Mouse (Mus musculus): Measurements from ENCODE around the gene Dcaf11. TPM values are rescaled to one million over a fixed set of nuclear protein-coding genes. Genes with fewer than 3 reads are reported as not detected.

The Dcaf11 gene
- polyA plus RNA-seq, 1 experiment from 2014 or later: 61.7 TPM

GRCm38 (mm10) chr14:55575711-55576110 is 15.9 kb downstream of the Dcaf11 start:
- Histone ChIP-seq H3K4me2 (replicated peaks) (no peak overlapping the region; the same call in 1 of the 2 replicates), H3K36me3 (peaks cover 10% of the 10 kb centered on the region; the same call in 1 of the 2 replicates), H3K9ac (no peak overlapping the region), H3K27me3 (no peaks in the 10 kb centered on the region), H3K4me1 (0 out of 2 replicates have a peak, but pooled peaks cover 19% of the 10 kb centered on the region), H3K4me3 (replicated peaks) (peak overlapping the region; percentile 23), H3K9me3 (replicated peaks) (no peaks in the 10 kb centered on the region), H3K27ac (replicated peaks) (0 out of 2 replicates have a peak overlapping the region, but pooled peaks have one; percentile 28)
- WGBS: 69% methylated on average over 13 of the region's 13 CpGs
- no peak for ATAC-seq (ENCODE audit: insufficient number of reproducible peaks, low FRiP score, low TSS enrichment, low read depth)

- WGBS: 57% methylated on average over 16 of the region's 16 CpGs
- peaks cover 17% of the 10 kb centered on the region; the same call in 1 of the 2 replicates for H3K36me3 ChIP-seq
- no peak overlapping the region for H3K9ac ChIP-seq
- H3K27ac ChIP-seq (replicated peaks): no peak overlapping the region
- H3K9me3 ChIP-seq (replicated peaks): no peaks in the 10 kb centered on the region
- H3K4me2 ChIP-seq (replicated peaks): no peak overlapping the region; the same call in 1 of the 2 replicates
- peak overlapping the region; percentile 23; the same call in 1 of the 2 replicates for H3K4me3 ChIP-seq (replicated peaks)
- no peaks in the 10 kb centered on the region for H3K27me3 ChIP-seq
- 0 out of 2 replicates have a peak, but pooled peaks cover 19% of the 10 kb centered on the region for H3K4me1 ChIP-seq
- ATAC-seq (ENCODE audit: insufficient number of reproducible peaks, low FRiP score, low TSS enrichment, low read depth): no peak
These were observed 16.6 kb downstream of the Dcaf11 start for GRCm38 (mm10) chr14:55576376-55576775.

GRCm38 (mm10) chr14:55577871-55578667 is 18.3 kb downstream of the Dcaf11 start, which contains the start of gene Psme1:
Gene Psme1, plus strand, starts transcription at chr14:55578123.
- under 1% methylated on average over 32 of the region's 32 CpGs for WGBS
- peak within 1 kb of the TSS; percentile 83 for H3K27ac ChIP-seq (replicated peaks)
- peak; percentile 86 for ATAC-seq (ENCODE audit: insufficient number of reproducible peaks, low FRiP score, low TSS enrichment, low read depth)
- peak within 1 kb of the TSS; percentile 88 for H3K9ac ChIP-seq
- no peaks in the 10 kb centered on the region for H3K9me3 ChIP-seq (replicated peaks)
- 0 out of 2 replicates have a peak, but pooled peaks cover 19% of the 10 kb centered on the region for H3K4me1 ChIP-seq
- peaks cover 19% of the 10 kb centered on the region; the same call in 1 of the 2 replicates for H3K36me3 ChIP-seq
- no peaks in the 10 kb centered on the region for H3K27me3 ChIP-seq
- H3K4me2 ChIP-seq (replicated peaks): peak within 1 kb of the TSS; percentile 84
- peak within 1 kb of the TSS; percentile 75 for H3K4me3 ChIP-seq (replicated peaks)

DNA sequence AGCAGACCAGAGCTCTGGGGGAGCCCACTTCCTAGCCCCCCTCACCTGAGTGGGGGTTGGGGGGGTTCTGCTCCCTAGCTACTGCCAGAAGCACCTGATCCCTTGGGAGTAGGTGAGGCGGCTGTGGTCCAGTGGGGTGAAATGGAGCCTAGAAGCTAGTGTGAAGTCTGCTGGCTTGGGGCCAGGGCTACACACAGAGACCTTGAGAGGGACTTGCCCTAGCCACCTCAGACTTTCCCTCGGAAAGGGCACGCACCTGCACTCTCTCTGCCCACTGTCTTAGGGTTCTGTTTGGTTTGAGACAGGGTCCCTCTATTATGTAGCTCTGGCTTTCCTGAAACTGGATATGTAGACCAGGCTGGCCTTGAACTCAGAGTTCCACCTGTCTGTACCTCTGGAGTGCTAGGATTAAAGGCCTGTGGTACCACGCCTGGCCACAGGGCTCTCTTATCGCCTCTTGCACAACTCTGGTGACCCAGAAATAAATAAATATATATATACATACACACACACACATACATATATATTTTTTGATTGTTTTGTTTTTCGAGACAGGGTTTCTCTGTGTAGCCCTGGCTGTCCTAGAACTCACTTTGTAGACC is 19.0 kb downstream of the Dcaf11 start:
- Histone ChIP-seq H3K27me3 (no peaks in the 10 kb centered on the region), H3K9ac (peak overlapping the region; percentile 88), H3K4me2 (replicated peaks) (peak overlapping the region; percentile 84), H3K4me3 (replicated peaks) (peak overlapping the region; percentile 75), H3K27ac (replicated peaks) (peak overlapping the region; percentile 83), H3K36me3 (peaks cover 19% of the 10 kb centered on the region; the same call in 1 of the 2 replicates), H3K4me1 (0 out of 2 replicates have a peak, but pooled peaks cover 19% of the 10 kb centered on the region), H3K9me3 (replicated peaks) (no peaks in the 10 kb centered on the region)
- WGBS: 25% methylated on average over 6 of the region's 6 CpGs
- peak; percentile 39 for ATAC-seq (ENCODE audit: insufficient number of reproducible peaks, low FRiP score, low TSS enrichment, low read depth)

GRCm38 (mm10) chr14:55579511-55580496 is 20.0 kb downstream of the Dcaf11 start:
- no peak overlapping the region for H3K4me2 ChIP-seq (replicated peaks)

GRCm38 (mm10) chr14:55580731-55581130 is 20.9 kb downstream of the Dcaf11 start:
- no peak for ATAC-seq (ENCODE audit: insufficient number of reproducible peaks, low FRiP score, low TSS enrichment, low read depth)
- 93% methylated on average over 16 of the region's 16 CpGs for WGBS
- H3K9ac ChIP-seq: no peak overlapping the region
- peaks cover 22% of the 10 kb centered on the region; the same call in 1 of the 2 replicates for H3K4me1 ChIP-seq
- H3K36me3 ChIP-seq: peaks cover 19% of the 10 kb centered on the region; the same call in 1 of the 2 replicates
- H3K27me3 ChIP-seq: no peaks in the 10 kb centered on the region
- H3K4me2 ChIP-seq (replicated peaks): no peak overlapping the region
- no peaks in the 10 kb centered on the region for H3K9me3 ChIP-seq (replicated peaks)
- H3K4me3 ChIP-seq (replicated peaks): no peak overlapping the region
- no peak overlapping the region for H3K27ac ChIP-seq (replicated peaks)

More at GRCm38 (mm10) chr14:55579511-55580496, 20.0 kb downstream of the Dcaf11 start:
- Histone ChIP-seq H3K27ac (replicated peaks) (no peak overlapping the region), H3K36me3 (peaks cover 19% of the 10 kb centered on the region; the same call in 1 of the 2 replicates), H3K4me1 (peaks cover 22% of the 10 kb centered on the region; the same call in 1 of the 2 replicates), H3K27me3 (no peaks in the 10 kb centered on the region), H3K4me3 (replicated peaks) (no peak overlapping the region), H3K9ac (no peak overlapping the region), H3K9me3 (replicated peaks) (no peaks in the 10 kb centered on the region)
- WGBS: 84% methylated on average over 23 of the region's 23 CpGs
- no peak for ATAC-seq (ENCODE audit: insufficient number of reproducible peaks, low FRiP score, low TSS enrichment, low read depth)

- H3K4me1 ChIP-seq: peaks cover 19% of the 10 kb centered on the region; the same call in 1 of the 2 replicates
- H3K9ac ChIP-seq: no peak overlapping the region
- no peak overlapping the region for H3K4me3 ChIP-seq (replicated peaks)
- WGBS: 61% methylated on average over 9 of the region's 9 CpGs
- H3K4me2 ChIP-seq (replicated peaks): no peak overlapping the region
- no peaks in the 10 kb centered on the region for H3K27me3 ChIP-seq
- no peak overlapping the region for H3K27ac ChIP-seq (replicated peaks)
- H3K36me3 ChIP-seq: peaks cover 21% of the 10 kb centered on the region
- H3K9me3 ChIP-seq (replicated peaks): no peaks in the 10 kb centered on the region
- no peak for ATAC-seq (ENCODE audit: insufficient number of reproducible peaks, low FRiP score, low TSS enrichment, low read depth)
These were observed 22.3 kb downstream of the Dcaf11 start for GRCm38 (mm10) chr14:55581981-55582681.

- no peak for ATAC-seq (ENCODE audit: insufficient number of reproducible peaks, low FRiP score, low TSS enrichment, low read depth)
- WGBS: 46% methylated on average over 5 of the region's 5 CpGs
- Histone ChIP-seq H3K4me2 (replicated peaks) (peak overlapping the region; percentile 88), H3K27ac (replicated peaks) (no peak overlapping the region; the same call in 1 of the 2 replicates), H3K9ac (0 out of 2 replicates have a peak overlapping the region, but pooled peaks have one; percentile 35), H3K27me3 (no peaks in the 10 kb centered on the region), H3K4me1 (peaks cover 8% of the 10 kb centered on the region; the same call in 1 of the 2 replicates), H3K36me3 (peaks cover 31% of the 10 kb centered on the region), H3K9me3 (replicated peaks) (no peaks in the 10 kb centered on the region), H3K4me3 (replicated peaks) (peak overlapping the region; percentile 55)
These were observed 24.5 kb downstream of the Dcaf11 start for GRCm38 (mm10) chr14:55584303-55584701.

GRCm38 (mm10) chr14:55584702-55585565 is 25.1 kb downstream of the Dcaf11 start, which contains the start of gene Emc9:
Gene Emc9, minus strand, starts transcription at chr14:55585302.
- H3K4me1 ChIP-seq: peaks cover 10% of the 10 kb centered on the region
- H3K36me3 ChIP-seq: peaks cover 29% of the 10 kb centered on the region
- ATAC-seq (ENCODE audit: insufficient number of reproducible peaks, low FRiP score, low TSS enrichment, low read depth): peak; percentile 66
- H3K4me3 ChIP-seq (replicated peaks): peak within 1 kb of the TSS; percentile 55
- no peaks in the 10 kb centered on the region for H3K9me3 ChIP-seq (replicated peaks)
- 2% methylated on average over 43 of the region's 43 CpGs for WGBS
- H3K4me2 ChIP-seq (replicated peaks): peak within 1 kb of the TSS; percentile 88
- no peaks in the 10 kb centered on the region for H3K27me3 ChIP-seq
- no peak within 1 kb of the TSS; the same call in 1 of the 2 replicates for H3K27ac ChIP-seq (replicated peaks)
- H3K9ac ChIP-seq: peak within 1 kb of the TSS; percentile 35

Data from embryonic facial prominence, embryonic 15.5 days (tissue).